ENCODE assay signal across 9 mouse cellular contexts in the genomic region with DNA sequence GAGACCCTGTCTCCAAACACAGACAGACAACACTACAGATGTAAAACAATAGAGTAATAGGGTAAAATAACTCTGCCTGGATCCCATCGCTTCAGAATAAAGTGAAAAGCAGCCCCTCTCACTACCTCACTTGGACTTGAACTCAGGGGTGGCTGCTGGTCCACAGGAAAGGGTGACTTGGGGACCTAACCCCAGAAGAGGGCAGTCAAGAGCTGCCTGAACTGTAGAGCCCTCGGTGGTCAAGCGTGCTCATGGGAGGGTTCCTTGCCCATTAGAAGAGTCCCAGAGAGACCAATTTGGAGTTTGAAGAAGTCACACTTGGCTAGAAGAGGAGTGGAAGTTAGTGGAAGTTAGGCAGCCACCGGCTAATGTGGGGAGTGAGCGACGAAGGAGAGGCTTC. TPM values are rescaled to one million over a fixed set of nuclear protein-coding genes. Genes with fewer than 3 reads are reported as not detected.
DNase-seq lines count a peak whose midpoint lies in the region; ATAC-seq and TF ChIP-seq lines count a peak whose summit lies in the region.
"Had no signal": no experiment of that assay in that cellular context is flagged by ENCODE, and none has a peak within 500 bp of the region (broad histone marks: within the 10 kb centered on the region; RNA-seq: fewer than 3 reads in every experiment).

No protein-coding gene starts in this region.

- TF ChIP-seq CTCF in kidney, postnatal 0 days (IDR thresholded peaks at IDR 0.05; ENCODE audit: low read depth), result peak; percentile 58
- TF ChIP-seq CTCF in C2C12 (IDR thresholded peaks at IDR 0.05; ENCODE audit: control insufficient read depth, insufficient read depth, insufficient read length), result peak; percentile 24

- DNase-seq in kidney, postnatal 0 days (ENCODE audit: low spot score), result no peak
- peak; percentile 33 for DNase-seq in 3T3-L1 (ENCODE audit: low read depth, low spot score)
- DNase-seq in embryonic facial prominence, embryonic 10.5 days (ENCODE audit: low spot score), result peak; percentile 19
- no peak for DNase-seq in right cerebral cortex, adult 2 months (ENCODE audit: low spot score in 2 of 2)
- no peak for DNase-seq in cerebellum, adult 11 months

- H3K36me3 ChIP-seq in kidney, postnatal 0 days (ENCODE audit: insufficient read depth, low read length), result no peaks in the 10 kb centered on the region
- H3K36me3 ChIP-seq in kidney, embryonic 16.5 days (ENCODE audit: insufficient read depth, low read length), result no peaks in the 10 kb centered on the region
- no peaks in the 10 kb centered on the region for H3K36me3 ChIP-seq in C2C12 (ENCODE audit: control insufficient read depth, insufficient read depth)
- no peaks in the 10 kb centered on the region for H3K36me3 ChIP-seq in embryonic facial prominence, embryonic 10.5 days (replicated peaks)
- H3K36me3 ChIP-seq: forebrain, embryonic 10.5 days had no signal

- no peaks in the 10 kb centered on the region for H3K79me3 ChIP-seq in C2C12 (ENCODE audit: low read depth)

- no peaks in the 10 kb centered on the region for H3K27me3 ChIP-seq in kidney, postnatal 0 days (ENCODE audit: insufficient read depth, low read length)
- H3K27me3 ChIP-seq in kidney, embryonic 16.5 days (ENCODE audit: insufficient read depth, low read length), result no peaks in the 10 kb centered on the region
- H3K27me3 ChIP-seq in C2C12 (ENCODE audit: control insufficient read depth, insufficient read depth, insufficient read length), result no peaks in the 10 kb centered on the region
- H3K27me3 ChIP-seq in embryonic facial prominence, embryonic 10.5 days (replicated peaks; ENCODE audit: low read depth, poor library complexity, severe bottlenecking), result no peaks in the 10 kb centered on the region

- no peaks in the 10 kb centered on the region for H3K9me3 ChIP-seq in kidney, postnatal 0 days (replicated peaks; ENCODE audit: low read length)
- H3K9me3 ChIP-seq in kidney, embryonic 16.5 days (ENCODE audit: low read length), result no peaks in the 10 kb centered on the region
- no peaks in the 10 kb centered on the region for H3K9me3 ChIP-seq in embryonic facial prominence, embryonic 10.5 days
- H3K9me3 ChIP-seq: forebrain, embryonic 10.5 days had no signal

- no peaks in the 10 kb centered on the region for H3K4me1 ChIP-seq in kidney, postnatal 0 days (replicated peaks; ENCODE audit: insufficient read depth, low read length)
- H3K4me1 ChIP-seq in kidney, embryonic 16.5 days (ENCODE audit: insufficient read depth, low read length), result no peaks in the 10 kb centered on the region
- no peaks in the 10 kb centered on the region for H3K4me1 ChIP-seq in embryonic facial prominence, embryonic 10.5 days
- H3K4me1 ChIP-seq: forebrain, embryonic 10.5 days had no signal

- WGBS in kidney, postnatal 0 days, result 63% methylated on average over 6 of the region's 6 CpGs
- WGBS in kidney, embryonic 16.5 days, result 63% methylated on average over 6 of the region's 6 CpGs
- 69% methylated on average over 6 of the region's 6 CpGs for WGBS in embryonic facial prominence, embryonic 10.5 days

- H3K4me2 ChIP-seq in kidney, postnatal 0 days (ENCODE audit: low read length), result no peak overlapping the region
- no peak overlapping the region for H3K4me2 ChIP-seq in kidney, embryonic 16.5 days (replicated peaks; ENCODE audit: low read depth, low read length)
- H3K4me2 ChIP-seq: hindbrain, embryonic 14.5 days had no signal

- ATAC-seq in kidney, postnatal 0 days (replicated peaks; ENCODE audit: low FRiP score, low read depth), result no peak
- ATAC-seq in kidney, embryonic 16.5 days (ENCODE audit: low FRiP score, low TSS enrichment), result no peak

- no peak overlapping the region for H3K27ac ChIP-seq in kidney, postnatal 0 days
- no peak overlapping the region for H3K27ac ChIP-seq in kidney, embryonic 16.5 days (ENCODE audit: low read length)
- H3K27ac ChIP-seq in embryonic facial prominence, embryonic 10.5 days (replicated peaks), result no peak overlapping the region
- H3K27ac ChIP-seq: forebrain, embryonic 10.5 days; hindbrain, embryonic 14.5 days had no signal

- H3K4me3 ChIP-seq in kidney, postnatal 0 days (replicated peaks; ENCODE audit: low read depth, low read length), result no peak overlapping the region
- H3K4me3 ChIP-seq in kidney, embryonic 16.5 days (ENCODE audit: low read length), result no peak overlapping the region
- H3K4me3 ChIP-seq in C2C12 (ENCODE audit: insufficient read depth, poor library complexity, severe bottlenecking), result no peak overlapping the region
- H3K4me3 ChIP-seq in embryonic facial prominence, embryonic 10.5 days, result no peak overlapping the region
- H3K4me3 ChIP-seq: forebrain, embryonic 10.5 days had no signal

- no peak overlapping the region for H3ac ChIP-seq in C2C12 (ENCODE audit: control insufficient read depth, insufficient read length, low read depth)

- no peak overlapping the region for H3K9ac ChIP-seq in kidney, postnatal 0 days (ENCODE audit: low read depth, low read length)
- no peak overlapping the region for H3K9ac ChIP-seq in kidney, embryonic 16.5 days (replicated peaks; ENCODE audit: low read length)
- H3K9ac ChIP-seq: hindbrain, embryonic 14.5 days had no signal

- no peaks in the 10 kb centered on the region for H3K79me2 ChIP-seq in C2C12 (ENCODE audit: control insufficient read depth, insufficient read depth)

TF ChIP-seq in C2C12, 6 proteins besides CTCF, POLR2A, EP300 and RAD21:
- TF ChIP-seq USF1 (IDR thresholded peaks at IDR 0.05; ENCODE audit: low read depth) (no peak), MYOG (IDR thresholded peaks at IDR 0.05; ENCODE audit: control insufficient read depth, extremely low read depth, insufficient read length) (no peak), MAX (IDR thresholded peaks at IDR 0.05) (no peak), MYOD1 (IDR thresholded peaks at IDR 0.05; ENCODE audit: control insufficient read depth, insufficient read length, low read depth) (no peak), CEBPB (IDR thresholded peaks at IDR 0.05; ENCODE audit: low read depth) (no peak)
TF ChIP-seq in C2C12: peak in this region for 0.

RNA-seq across cellular contexts. Expression of gene Gm49496, which starts 15.6 kb away (rescaled TPM):
- polyA plus RNA-seq in kidney, postnatal 0 days (2015; fragmentation: Nextera tagmentation; extraction: Ambion mirVana), result not detected in 2 replicates
- polyA plus RNA-seq in kidney, embryonic 16.5 days (2015; fragmentation: Nextera tagmentation; extraction: Ambion mirVana), result not detected in 2 replicates
- not detected for polyA plus RNA-seq in C2C12 (2012; fragmentation: generic; extraction: Trizol)
- polyA plus RNA-seq in embryonic facial prominence, embryonic 10.5 days (2016; fragmentation: Nextera tagmentation; extraction: Ambion mirVana), result not detected in 2 replicates
- polyA plus RNA-seq: forebrain, embryonic 10.5 days; hindbrain, embryonic 14.5 days had no signal

RNA-seq across cellular contexts. Expression of gene Gpbp1, which starts 44.2 kb away (rescaled TPM):
- polyA plus RNA-seq in kidney, postnatal 0 days (2015; fragmentation: Nextera tagmentation; extraction: Ambion mirVana), result 69.8 and 73.1 TPM in 2 replicates
- 79.5 and 80.5 TPM in 2 replicates for polyA plus RNA-seq in kidney, embryonic 16.5 days (2015; fragmentation: Nextera tagmentation; extraction: Ambion mirVana)
- 12.9 TPM for polyA plus RNA-seq in C2C12 (2012; fragmentation: generic; extraction: Trizol)
- polyA plus RNA-seq in embryonic facial prominence, embryonic 10.5 days (2016; fragmentation: Nextera tagmentation; extraction: Ambion mirVana), result 95.6 and 101 TPM in 2 replicates

RNA-seq across cellular contexts. Expression of gene Gm10198, which starts 58.5 kb away (rescaled TPM):
- polyA plus RNA-seq in kidney, postnatal 0 days (2015; fragmentation: Nextera tagmentation; extraction: Ambion mirVana), result not detected in 2 replicates
- not detected in 2 replicates for polyA plus RNA-seq in kidney, embryonic 16.5 days (2015; fragmentation: Nextera tagmentation; extraction: Ambion mirVana)
- polyA plus RNA-seq in C2C12 (2012; fragmentation: generic; extraction: Trizol), result not detected
- not detected in 2 replicates for polyA plus RNA-seq in embryonic facial prominence, embryonic 10.5 days (2016; fragmentation: Nextera tagmentation; extraction: Ambion mirVana)
- polyA plus RNA-seq: forebrain, embryonic 10.5 days; hindbrain, embryonic 14.5 days had no signal

Comparison
In these comparisons a context has a peak if more than half of its experiments do, and no peak if none do; other contexts are left out.
1. DNase-seq: peak in 3T3-L1 (single experiment) and embryonic facial prominence, embryonic 10.5 days (single experiment); none in kidney, postnatal 0 days (single experiment), right cerebral cortex, adult 2 months (0 of 2) and cerebellum, adult 11 months (single experiment).